Mouse (Mus musculus): ENCODE results near the gene Syce2.

Gene Syce2

GRCm38 (mm10) chr8:84933767-84934559 is 62.1 kb downstream of the Syce2 start:
- no peak for DNase-seq

GRCm38 (mm10) chr8:84934860-84935259 is 62.9 kb downstream of the Syce2 start:
- DNase-seq = peak; percentile 84 to 90

DNA sequence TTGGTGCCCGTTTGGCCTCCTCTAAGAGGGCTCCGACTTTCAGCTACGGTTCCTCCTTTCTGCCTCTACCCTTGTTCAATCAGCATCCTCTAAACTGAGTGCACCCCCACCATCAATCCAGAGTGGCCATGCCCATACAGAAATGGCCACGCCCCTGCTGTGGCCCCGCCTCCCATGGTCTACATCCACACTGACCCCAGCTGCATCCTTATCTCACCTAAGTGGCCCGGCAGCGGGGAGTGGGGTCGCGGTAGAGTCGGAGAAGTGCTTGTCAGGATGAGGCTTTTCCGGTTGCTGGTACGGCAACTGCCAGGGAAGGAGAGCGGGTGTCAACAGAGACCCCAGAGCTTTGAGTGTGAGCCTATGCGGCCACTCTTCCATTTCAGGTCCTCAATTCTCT is 63.6 kb downstream of the Syce2 start:
- peak; percentile 60 to 66 for DNase-seq

- peak in 1 of 2 experiments; percentile 51 for DNase-seq
These were observed 64.4 kb downstream of the Syce2 start for GRCm38 (mm10) chr8:84936041-84936961.

- peak; percentile 87 to 93 for DNase-seq
These were observed 65.1 kb downstream of the Syce2 start, which contains the start of gene Mast1 for GRCm38 (mm10) chr8:84936962-84937546. TSS of gene Mast1 (minus strand) at chr8:84937359.
